Mouse (Mus musculus): ENCODE data around the gene Zc3h12d.

The Zc3h12d gene

GRCm38 (mm10) chr10:7832171-7832676 lies at the start of gene Zc3h12d:
TSS of gene Zc3h12d (plus strand) at chr10:7832470.
- no peak for DNase-seq (ENCODE audit: low spot score)

GRCm38 (mm10) chr10:7787319-7787718 lies 45.0 kb upstream of the Zc3h12d start:
- DNase-seq (ENCODE audit: low spot score), result no peak

GRCm38 (mm10) chr10:7792254-7792750 lies 40.0 kb upstream of the Zc3h12d start:
- no peak for DNase-seq (ENCODE audit: low spot score)

- peak; percentile 60 for DNase-seq (ENCODE audit: low spot score)
Observed at GRCm38 (mm10) chr10:7792751-7793385, 39.4 kb upstream of the Zc3h12d start, which contains the start of the genes Ginm1 and Ppil4. TSS of gene Ginm1 (minus strand) at chr10:7792824. TSS of gene Ppil4 (plus strand) at chr10:7792891.

- no peak for DNase-seq (ENCODE audit: low spot score)
Observed at GRCm38 (mm10) chr10:7801258-7801657, 31.0 kb upstream of the Zc3h12d start.

- no peak for DNase-seq (ENCODE audit: low spot score)
Observed at GRCm38 (mm10) chr10:7802519-7803140, 29.6 kb upstream of the Zc3h12d start.

- no peak for DNase-seq (ENCODE audit: low spot score)
Observed at GRCm38 (mm10) chr10:7809937-7810336, 22.3 kb upstream of the Zc3h12d start.

GRCm38 (mm10) chr10:7816476-7816875 lies 15.8 kb upstream of the Zc3h12d start:
- no peak for DNase-seq (ENCODE audit: low spot score)

GRCm38 (mm10) chr10:7818676-7819075 lies 13.6 kb upstream of the Zc3h12d start:
- no peak for DNase-seq (ENCODE audit: low spot score)

GRCm38 (mm10) chr10:7819156-7819555 lies 13.1 kb upstream of the Zc3h12d start:
- no peak for DNase-seq (ENCODE audit: low spot score)

- no peak for DNase-seq (ENCODE audit: low spot score)
Observed at GRCm38 (mm10) chr10:7819603-7820002, 12.7 kb upstream of the Zc3h12d start.

GRCm38 (mm10) chr10:7820171-7820570 lies 12.1 kb upstream of the Zc3h12d start:
- DNase-seq (ENCODE audit: low spot score), result no peak

GRCm38 (mm10) chr10:7821981-7822380 lies 10.3 kb upstream of the Zc3h12d start:
- no peak for DNase-seq (ENCODE audit: low spot score)

- no peak for DNase-seq (ENCODE audit: low spot score)
Observed at GRCm38 (mm10) chr10:7824663-7825280, 7.5 kb upstream of the Zc3h12d start.

- DNase-seq (ENCODE audit: low spot score), result no peak
Observed at GRCm38 (mm10) chr10:7825281-7825665, 7.0 kb upstream of the Zc3h12d start.

GRCm38 (mm10) chr10:7826106-7826505 lies 6.2 kb upstream of the Zc3h12d start:
- DNase-seq (ENCODE audit: low spot score), result no peak

- no peak for DNase-seq (ENCODE audit: low spot score)
Observed at GRCm38 (mm10) chr10:7833377-7834165, 1.3 kb downstream of the Zc3h12d start.

- DNase-seq (ENCODE audit: low spot score), result no peak
Observed at GRCm38 (mm10) chr10:7834671-7835225, 2.5 kb downstream of the Zc3h12d start.

GRCm38 (mm10) chr10:7836902-7837301 lies 4.6 kb downstream of the Zc3h12d start:
- DNase-seq (ENCODE audit: low spot score), result no peak

GRCm38 (mm10) chr10:7837446-7837845 lies 5.2 kb downstream of the Zc3h12d start:
- DNase-seq (ENCODE audit: low spot score), result no peak

- DNase-seq (ENCODE audit: low spot score), result no peak
Observed at GRCm38 (mm10) chr10:7838036-7838435, 5.8 kb downstream of the Zc3h12d start.
